Mouse (Mus musculus): ENCODE results near the gene Shd. TPM values are rescaled to one million over a fixed set of nuclear protein-coding genes. Genes with fewer than 3 reads are reported as not detected.
"Not testable (repeated sequence)": the region's sequence is repeated elsewhere in the genome, so short reads cannot be mapped to it uniquely, and the experiment has no call there.

Shd gene
- polyA plus RNA-seq (2012; rRNA removed) = 22.4 and 31.3 TPM in 2 replicates

DNA sequence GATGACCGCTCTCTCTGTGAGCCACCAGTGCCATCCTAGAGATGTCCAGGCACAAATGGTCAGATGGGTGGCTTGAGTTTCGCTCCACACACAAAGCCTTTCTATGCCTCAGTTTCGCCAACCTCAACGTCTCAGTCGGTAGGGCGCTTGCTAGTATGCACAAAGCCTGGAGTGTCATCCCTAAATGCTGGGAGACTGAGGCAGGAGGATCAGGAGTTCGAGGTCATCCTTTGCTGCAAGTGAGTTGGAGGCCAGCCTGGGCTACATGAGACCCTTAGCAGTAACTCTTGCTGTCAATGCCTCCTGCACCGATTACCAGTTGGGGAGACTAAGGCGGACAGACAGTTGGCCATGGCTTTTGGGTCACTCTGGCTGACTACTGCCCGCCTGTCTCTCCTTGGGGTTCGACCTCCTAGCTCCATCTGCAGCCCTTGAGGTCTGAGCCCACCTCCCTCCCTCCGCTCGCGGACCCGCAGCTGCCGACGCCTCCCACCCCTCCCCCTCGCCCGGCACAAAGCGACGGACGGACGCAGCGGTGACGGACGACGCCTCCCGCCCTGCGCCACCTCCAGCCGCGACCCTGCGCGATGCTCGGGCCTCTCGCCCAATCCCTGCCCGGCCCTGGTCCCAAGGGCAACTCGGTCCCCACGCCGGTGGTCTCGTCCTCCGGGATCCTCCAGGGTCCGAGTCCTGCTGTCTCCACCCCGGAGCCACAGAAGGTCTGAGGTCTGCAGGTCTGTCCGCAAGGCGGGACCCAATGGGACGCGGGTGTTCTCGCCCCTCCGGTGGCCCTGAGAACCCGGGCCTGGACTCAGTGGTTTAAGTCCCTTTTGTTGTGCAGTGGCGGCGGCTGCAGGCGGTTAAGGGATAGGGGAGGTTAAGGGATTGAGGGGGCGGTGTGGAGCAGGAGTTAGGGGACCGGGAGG, at the start of gene Shd:
Gene Shd, plus strand, starts transcription at position 502 of the 926 bp plus-strand sequence.
- peak within 1 kb of the TSS; percentile 37 for H3K27ac ChIP-seq (ENCODE audit: insufficient read depth, low read depth, low read length)
- 10% methylated on average over 55 of the region's 55 CpGs for WGBS
- no peaks in the 10 kb centered on the region for H3K27me3 ChIP-seq (replicated peaks; ENCODE audit: control insufficient read depth, insufficient read depth, low read length)
- TF ChIP-seq CTCF (conservative IDR thresholded peaks at IDR 0.05; ENCODE audit: insufficient read depth, insufficient read length, low read depth, low read length) (no peak), POLR2A (IDR thresholded peaks at IDR 0.05; ENCODE audit: low read depth, low read length) (no peak)
- H3K4me1 ChIP-seq (ENCODE audit: control insufficient read depth, insufficient read depth, low read length) = peaks cover 7% of the 10 kb centered on the region; the same call in 1 of the 2 replicates
- H3K4me3 ChIP-seq (ENCODE audit: insufficient read depth, low read depth, low read length) = peak within 1 kb of the TSS; percentile 61
- H3K36me3 ChIP-seq (ENCODE audit: control insufficient read depth, insufficient read depth, low read length) = no peaks in the 10 kb centered on the region
- DNase-seq = no peak

DNA sequence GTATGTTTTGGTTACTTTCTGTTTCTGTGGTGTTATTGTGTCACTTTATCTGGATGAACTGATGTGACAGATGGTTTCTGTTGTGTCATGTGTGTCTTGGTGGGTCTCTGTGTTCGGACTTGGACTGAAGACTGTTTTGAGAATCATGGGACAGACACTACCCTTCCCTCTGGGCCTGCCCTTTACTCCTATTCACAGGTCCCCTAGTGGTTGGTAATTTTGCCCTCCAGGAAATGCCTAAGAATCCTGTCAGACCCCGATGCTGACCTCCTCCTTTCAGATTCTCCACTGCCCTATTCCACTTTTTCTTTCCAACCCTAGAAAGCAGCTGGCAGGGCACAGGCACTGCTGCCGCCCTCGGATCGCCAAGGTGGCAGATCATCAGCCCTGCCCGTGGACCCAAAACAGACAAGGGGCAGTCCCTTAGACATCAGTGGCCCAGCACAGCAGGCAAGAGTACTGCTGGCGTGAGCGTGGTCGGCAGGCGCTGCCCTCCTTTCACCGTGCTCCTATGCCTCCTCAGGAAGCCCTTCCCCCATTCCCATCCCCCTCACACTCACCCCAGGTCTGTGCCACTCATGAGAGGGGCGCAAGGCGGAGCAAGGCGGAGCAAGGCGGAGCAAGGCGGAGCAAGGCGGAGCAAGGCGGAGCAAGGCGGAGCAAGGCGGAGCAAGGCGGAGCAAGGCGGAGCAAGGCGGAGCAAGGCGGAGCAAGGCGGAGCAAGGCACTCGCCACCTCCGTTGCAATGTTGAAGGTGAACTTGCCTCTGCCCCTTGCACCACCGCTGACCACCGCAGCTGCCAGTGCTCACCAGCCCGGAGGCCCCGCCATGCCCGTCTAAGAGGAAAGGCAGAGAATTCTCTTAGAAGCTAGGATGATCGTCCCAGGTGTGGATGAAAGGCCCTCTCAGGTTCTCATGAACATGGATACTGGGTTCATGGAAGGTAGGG, 38.4 kb upstream of the Shd start:
- TF ChIP-seq CTCF (conservative IDR thresholded peaks at IDR 0.05; ENCODE audit: insufficient read depth, insufficient read length, low read depth, low read length) (peak; percentile 17; the same call in 1 of the 2 replicates), POLR2A (IDR thresholded peaks at IDR 0.05; ENCODE audit: low read depth, low read length) (peak; percentile 12)
- H3K27ac ChIP-seq (ENCODE audit: insufficient read depth, low read depth, low read length) = peak overlapping the region; percentile 58
- DNase-seq = peak; percentile 73
- no peaks in the 10 kb centered on the region for H3K36me3 ChIP-seq (ENCODE audit: control insufficient read depth, insufficient read depth, low read length)
- peak overlapping the region; percentile 72 for H3K4me3 ChIP-seq (ENCODE audit: insufficient read depth, low read depth, low read length)
- WGBS = 2% methylated on average over 33 of the region's 33 CpGs
- H3K4me1 ChIP-seq (ENCODE audit: control insufficient read depth, insufficient read depth, low read length) = no peaks in the 10 kb centered on the region
- H3K27me3 ChIP-seq (replicated peaks; ENCODE audit: control insufficient read depth, insufficient read depth, low read length) = no peaks in the 10 kb centered on the region

DNA sequence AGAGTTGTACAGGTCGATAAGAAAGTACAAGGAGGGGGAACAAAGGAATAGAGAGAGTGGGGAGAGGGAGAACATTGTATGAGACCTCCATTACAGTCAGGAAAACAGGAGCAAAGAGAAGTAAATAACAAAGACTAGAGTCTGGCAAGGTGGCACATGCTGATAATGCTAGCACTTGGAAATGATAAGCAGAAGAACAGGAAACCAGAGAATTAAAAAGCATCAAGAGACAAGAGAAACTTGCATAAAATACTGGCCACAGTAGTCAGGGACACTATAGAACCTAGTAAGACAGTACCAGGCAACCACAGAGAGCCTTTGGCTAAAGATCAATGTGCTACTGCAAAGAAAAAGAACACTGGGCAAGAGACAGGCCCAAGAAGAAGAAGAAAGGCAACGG, 37.6 kb upstream of the Shd start:
- DNase-seq = no peak
- Histone ChIP-seq H3K36me3 (ENCODE audit: control insufficient read depth, insufficient read depth, low read length) (no peaks in the 10 kb centered on the region), H3K4me1 (ENCODE audit: control insufficient read depth, insufficient read depth, low read length) (no peaks in the 10 kb centered on the region), H3K4me3 (ENCODE audit: insufficient read depth, low read depth, low read length) (peak overlapping the region; percentile 59), H3K27me3 (replicated peaks; ENCODE audit: control insufficient read depth, insufficient read depth, low read length) (no peaks in the 10 kb centered on the region), H3K27ac (ENCODE audit: insufficient read depth, low read depth, low read length) (peak overlapping the region; percentile 58)
- TF ChIP-seq CTCF (conservative IDR thresholded peaks at IDR 0.05; ENCODE audit: insufficient read depth, insufficient read length, low read depth, low read length) (no peak), POLR2A (IDR thresholded peaks at IDR 0.05; ENCODE audit: low read depth, low read length) (no peak)
- 41% methylated on average over 2 of the region's 2 CpGs for WGBS

DNA sequence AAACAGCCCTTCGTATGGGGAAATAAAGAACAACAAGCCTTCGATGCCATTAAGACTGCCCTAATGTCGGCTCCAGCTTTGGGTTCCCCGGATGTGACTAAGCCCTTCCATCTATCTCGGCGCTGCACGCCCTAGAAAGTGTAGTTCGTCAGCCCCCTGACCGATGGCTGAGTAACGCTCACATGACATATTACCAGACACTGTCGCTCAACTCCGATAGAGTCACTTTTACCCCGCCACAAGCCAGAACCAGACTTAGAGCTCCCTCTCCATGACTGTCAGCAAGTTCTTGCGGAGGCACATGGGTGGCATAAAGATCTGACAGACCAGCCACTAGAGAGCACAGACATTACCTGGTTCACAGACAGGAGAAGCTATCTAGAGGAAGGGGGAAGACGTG, 37.1 kb upstream of the Shd start:
- TF ChIP-seq POLR2A (IDR thresholded peaks at IDR 0.05; ENCODE audit: low read depth, low read length) (no peak), CTCF (conservative IDR thresholded peaks at IDR 0.05; ENCODE audit: insufficient read depth, insufficient read length, low read depth, low read length) (no peak)
- H3K27ac ChIP-seq (ENCODE audit: insufficient read depth, low read depth, low read length) = no peak overlapping the region

DNA sequence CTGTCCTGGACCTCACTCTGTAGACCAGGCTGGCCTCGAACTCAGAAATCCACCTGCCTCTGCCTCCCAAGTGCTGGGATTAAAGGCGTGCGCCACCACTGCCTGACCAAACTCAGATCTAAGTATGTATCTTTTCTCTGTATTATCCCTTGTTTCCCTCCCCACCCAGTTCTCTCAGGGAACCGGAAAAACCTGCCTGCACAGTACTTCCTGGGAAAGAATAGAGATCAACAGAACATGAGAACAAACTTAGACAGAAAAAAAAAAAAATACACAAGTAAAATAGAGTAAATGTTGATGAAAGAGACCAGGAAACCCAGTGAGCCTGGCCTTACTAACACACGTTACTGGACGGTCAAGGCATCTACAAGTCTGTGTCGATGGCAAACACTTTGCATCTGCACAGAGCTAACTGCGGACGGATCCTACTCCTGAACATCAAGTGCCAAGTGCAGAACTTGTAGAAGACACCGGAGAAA, 25.8 kb upstream of the Shd start:
- not testable (repeated sequence) for H3K27me3 ChIP-seq (replicated peaks; ENCODE audit: control insufficient read depth, insufficient read depth, low read length); DNase-seq; H3K4me1 ChIP-seq (ENCODE audit: control insufficient read depth, insufficient read depth, low read length); H3K36me3 ChIP-seq (ENCODE audit: control insufficient read depth, insufficient read depth, low read length)
- 23% methylated on average over 10 of the region's 10 CpGs for WGBS
- H3K27ac ChIP-seq (ENCODE audit: insufficient read depth, low read depth, low read length) = peak overlapping the region; percentile 91
- peak overlapping the region; percentile 60 for H3K4me3 ChIP-seq (ENCODE audit: insufficient read depth, low read depth, low read length)

More for the DNA sequence above, 37.1 kb upstream of the Shd start:
- no peaks in the 10 kb centered on the region for H3K4me1 ChIP-seq (ENCODE audit: control insufficient read depth, insufficient read depth, low read length)
- WGBS = 94% methylated on average over 15 of the region's 15 CpGs
- no peak overlapping the region for H3K4me3 ChIP-seq (ENCODE audit: insufficient read depth, low read depth, low read length)
- H3K27me3 ChIP-seq (replicated peaks; ENCODE audit: control insufficient read depth, insufficient read depth, low read length) = no peaks in the 10 kb centered on the region
- H3K36me3 ChIP-seq (ENCODE audit: control insufficient read depth, insufficient read depth, low read length) = peaks cover 2% of the 10 kb centered on the region; the same call in 1 of the 2 replicates
- no peak for DNase-seq

DNA sequence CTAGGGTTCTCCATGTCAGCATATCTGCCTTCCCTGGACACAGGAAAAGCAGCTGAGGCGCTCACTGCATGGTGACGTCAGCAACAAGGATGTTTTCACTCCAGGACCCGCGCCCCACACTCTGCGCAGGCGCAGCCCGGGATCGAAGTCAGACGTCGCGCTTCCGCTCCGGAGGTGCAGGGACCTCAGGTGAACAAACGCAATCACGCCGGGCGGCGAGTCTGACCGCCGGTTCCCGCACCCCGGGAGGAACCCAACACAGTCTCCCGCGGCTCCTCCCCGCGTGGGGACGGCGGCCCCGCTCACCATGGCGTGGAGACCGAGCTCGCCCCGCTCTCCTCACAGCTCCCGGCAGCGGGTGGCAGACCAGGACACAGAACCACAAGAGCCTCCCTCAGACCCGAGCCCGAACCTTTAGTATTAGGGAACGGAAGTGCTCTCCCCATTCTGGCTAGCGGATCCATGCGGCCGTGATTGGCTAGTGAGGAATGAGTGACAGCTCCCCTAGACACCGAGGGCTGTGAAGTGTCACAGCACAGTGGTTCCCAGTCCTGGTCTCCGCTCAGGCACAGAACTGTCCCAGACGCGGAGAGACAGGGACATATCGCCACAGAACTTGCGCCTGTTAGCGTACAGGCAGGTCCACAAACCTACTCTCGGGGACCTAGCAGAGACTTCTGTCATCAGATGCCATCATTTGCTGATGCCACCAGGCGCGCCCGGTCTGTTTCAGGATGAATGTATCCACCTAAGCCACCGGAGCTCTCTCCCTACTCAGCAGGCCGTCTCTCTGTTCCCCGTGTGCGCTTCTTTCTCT, 25.2 kb upstream of the Shd start:
- peak overlapping the region; percentile 91 for H3K27ac ChIP-seq (ENCODE audit: insufficient read depth, low read depth, low read length)
- TF ChIP-seq POLR2A (IDR thresholded peaks at IDR 0.05; ENCODE audit: low read depth, low read length) = peak; percentile 76
- H3K36me3 ChIP-seq (ENCODE audit: control insufficient read depth, insufficient read depth, low read length); H3K4me1 ChIP-seq (ENCODE audit: control insufficient read depth, insufficient read depth, low read length); H3K27me3 ChIP-seq (replicated peaks; ENCODE audit: control insufficient read depth, insufficient read depth, low read length): not testable (repeated sequence)
- DNase-seq = peak; percentile 98
- WGBS = under 1% methylated on average over 56 of the region's 56 CpGs
- peak overlapping the region; percentile 60 for H3K4me3 ChIP-seq (ENCODE audit: insufficient read depth, low read depth, low read length)

All from kidney, adult 2 months (tissue).